Mouse (Mus musculus) retina, adult 2 months (tissue): ENCODE results near the gene B3galt4.
"Not testable (repeated sequence)": the region's sequence is repeated elsewhere in the genome, so short reads cannot be mapped to it uniquely, and the experiment has no call there.

ENCODE experiments used
- DNase-seq: peaks from one replicate; pipeline ENCODE4 v3.0.0-alpha.2; 2012; ENCODE audit warnings: low read depth, low spot score

Gene B3galt4

DNA sequence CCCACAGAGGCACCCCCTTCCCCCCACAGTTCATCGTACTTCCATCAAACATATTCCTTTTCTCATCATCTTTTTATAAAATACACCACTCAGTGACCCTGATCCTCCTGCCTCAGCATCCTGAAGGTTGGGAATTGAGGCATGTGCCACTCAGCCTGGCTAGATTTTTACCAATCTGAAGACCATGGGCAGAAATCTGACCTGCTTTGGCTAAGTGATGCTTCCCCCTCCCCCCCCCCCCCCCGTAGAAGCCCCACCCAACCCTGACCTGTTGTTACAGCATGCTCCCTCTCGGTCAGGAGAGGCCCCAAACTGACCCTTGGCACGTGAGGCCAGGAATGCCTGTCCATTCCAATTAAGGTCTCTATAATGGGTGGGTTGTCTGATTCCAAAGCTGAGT lies 46.5 kb downstream of the B3galt4 start, which contains the start of gene Platr17:
Platr17 (plus strand) TSS at position 301 of the 400 bp plus-strand sequence.
- DNase-seq: not testable (repeated sequence)

DNA sequence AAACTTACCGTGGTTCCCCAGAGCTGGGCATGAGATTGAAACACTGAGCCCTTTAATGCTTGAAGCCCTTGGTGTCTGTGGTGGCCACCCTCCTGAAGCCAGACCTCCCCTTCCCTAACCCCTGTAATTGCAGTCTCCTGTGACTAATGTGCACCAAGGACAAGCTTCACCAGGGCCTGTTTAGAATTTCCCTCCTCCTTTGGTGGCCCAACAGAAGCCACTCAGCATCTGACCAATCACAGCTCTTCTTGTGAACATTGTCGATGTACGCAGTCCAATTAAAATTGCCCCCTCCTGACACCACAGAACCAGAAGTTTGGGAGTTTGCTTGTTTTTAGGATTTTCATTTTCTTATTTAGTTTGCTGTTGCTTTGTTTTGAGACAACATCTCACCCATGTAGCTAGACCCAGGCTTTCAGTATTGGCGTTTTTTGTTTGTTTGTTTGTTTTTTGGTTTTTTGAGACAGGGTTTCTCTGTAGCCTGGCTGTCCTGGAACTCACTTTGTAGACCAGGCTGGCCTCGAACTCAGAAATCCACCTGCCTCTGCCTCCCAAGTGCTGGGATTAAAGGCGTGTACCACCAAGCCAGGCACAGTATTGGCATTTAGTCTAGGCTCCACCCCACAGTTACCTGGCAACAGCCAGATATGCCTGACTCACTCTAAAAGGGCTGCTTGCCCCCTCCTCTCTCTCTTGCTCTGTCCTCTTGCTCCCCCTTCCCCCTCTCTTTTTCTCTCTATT lies 47.2 kb downstream of the B3galt4 start:
- not testable (repeated sequence) for DNase-seq

DNA sequence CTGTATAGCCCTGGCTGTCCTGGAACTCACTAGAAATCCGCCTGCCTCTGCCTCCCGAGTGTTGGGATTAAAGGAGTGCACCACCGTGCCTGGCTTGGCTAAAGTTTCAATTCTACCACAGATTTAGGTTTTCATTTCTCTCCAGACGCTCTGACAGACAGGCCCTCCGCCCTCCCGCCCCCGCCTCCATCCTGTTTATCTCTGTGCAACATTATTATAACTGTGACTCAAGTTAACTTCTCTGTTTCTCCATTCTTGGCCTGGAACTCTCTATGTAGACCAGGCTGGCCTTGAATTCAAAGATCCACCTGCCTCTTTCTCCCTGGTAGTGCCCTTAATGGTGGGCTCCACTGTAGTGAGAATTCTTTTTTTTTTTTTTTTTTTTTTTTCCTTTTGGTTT lies 48.8 kb downstream of the B3galt4 start:
- DNase-seq: no peak

DNA sequence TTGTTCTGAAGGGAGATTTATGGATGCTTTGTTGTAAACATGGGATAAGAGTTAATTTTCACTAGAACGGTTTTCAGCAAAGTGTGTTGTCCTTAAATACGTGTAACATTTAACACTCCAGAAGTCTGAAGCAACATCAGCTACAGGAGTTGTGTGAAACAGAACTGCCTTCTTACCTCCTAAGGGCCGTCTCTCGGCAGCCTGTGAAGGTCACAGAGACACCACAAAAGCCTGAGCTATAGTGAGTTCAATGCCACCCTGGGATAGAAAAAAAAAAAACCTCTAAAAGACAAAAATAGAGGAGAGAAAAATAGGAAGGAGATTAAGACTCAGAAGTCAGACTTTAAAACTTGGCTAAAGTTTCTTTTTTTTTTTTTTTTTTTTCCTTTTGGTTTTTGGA lies 49.2 kb downstream of the B3galt4 start:
- DNase-seq: no peak

DNA sequence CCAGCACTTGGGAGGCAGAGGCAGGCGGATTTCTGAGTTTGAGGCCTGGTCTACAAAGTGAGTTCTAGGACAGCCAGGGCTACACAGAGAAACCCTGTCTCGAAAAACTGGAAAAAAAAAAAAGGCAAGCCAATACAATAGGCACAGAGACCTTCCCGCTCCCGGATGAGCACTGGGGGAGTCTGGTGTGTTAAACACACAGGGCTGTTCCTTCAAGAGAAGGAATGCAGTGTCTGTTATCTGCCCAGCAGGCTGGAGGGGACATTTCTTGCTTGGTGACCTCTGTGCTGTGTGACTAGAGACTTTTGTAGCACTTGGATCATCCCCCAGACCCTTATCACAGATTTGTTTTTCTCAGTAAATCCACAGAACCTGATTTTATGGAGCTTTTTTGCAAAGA lies 49.6 kb downstream of the B3galt4 start:
- no peak for DNase-seq

DNA sequence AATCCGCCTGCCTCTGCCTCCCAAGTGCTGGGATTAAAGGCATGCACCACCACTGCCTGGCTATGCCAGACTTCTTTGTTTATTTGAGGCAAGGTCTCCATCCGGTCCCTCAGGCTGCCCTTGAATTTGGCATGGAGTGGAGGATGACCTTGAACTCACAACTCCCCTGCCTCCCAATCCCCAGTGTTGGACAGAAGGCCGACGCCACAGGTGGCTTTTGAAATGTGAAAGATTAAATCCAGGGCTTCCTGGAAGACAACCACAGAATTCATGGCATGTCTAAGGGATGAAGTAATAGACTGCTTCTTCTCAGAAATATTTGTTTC lies 50.3 kb downstream of the B3galt4 start:
- no peak for DNase-seq

DNA sequence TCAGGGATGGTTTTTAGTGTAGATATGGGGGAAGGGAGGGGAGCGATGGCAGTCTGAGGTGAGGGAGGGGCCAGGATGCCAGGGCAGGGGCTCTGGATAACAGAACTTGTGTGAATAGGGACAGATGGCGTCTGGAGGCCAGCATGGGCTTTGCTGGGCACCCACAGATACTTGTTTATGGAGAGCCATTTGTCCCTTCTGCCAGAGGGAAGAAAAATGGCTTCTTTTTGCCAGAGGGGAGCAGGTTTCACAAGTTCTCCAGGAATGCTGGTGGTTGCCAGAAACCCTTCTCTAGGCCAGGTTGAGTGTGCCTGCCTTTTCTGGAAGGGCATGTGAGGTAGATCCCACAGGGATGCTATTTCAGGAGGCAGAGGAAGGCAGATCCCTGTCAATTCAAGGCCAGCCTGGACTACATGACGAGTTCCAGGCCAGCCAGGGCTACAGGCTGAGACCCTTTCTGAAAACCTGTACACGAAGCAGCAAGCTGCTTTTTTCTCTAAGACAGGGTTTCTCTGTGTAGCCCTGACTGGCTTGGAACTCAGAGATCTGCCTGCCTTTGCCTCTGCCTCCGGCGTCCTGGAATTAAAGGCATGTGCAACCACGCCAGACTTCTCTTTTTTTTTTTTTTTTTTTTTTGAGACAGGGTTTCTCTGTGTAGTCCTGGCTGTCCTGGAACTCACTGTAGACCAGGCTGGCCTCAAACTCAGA lies 50.9 kb downstream of the B3galt4 start:
- DNase-seq: no peak
